Mouse (Mus musculus) C2C12 (cell line): Measurements from ENCODE around the gene Dcst2. TPM values are rescaled to one million over a fixed set of nuclear protein-coding genes. Genes with fewer than 3 reads are reported as not detected.

Source experiments
- H3K27me3 ChIP-seq: one replicate; pipeline ENCODE4 v1.6.1; 2011; ENCODE audit not compliant: control insufficient read depth, insufficient read depth, insufficient read length
- H3K36me3 ChIP-seq: one replicate; pipeline ENCODE4 v1.6.1; 2011; ENCODE audit not compliant: control insufficient read depth, insufficient read depth
- H3K4me3 ChIP-seq: one replicate; pipeline ENCODE4 v1.5.1; 2011; ENCODE audit warnings: mild to moderate bottlenecking, control low read depth; ENCODE audit not compliant: poor library complexity, insufficient read depth, severe bottlenecking
- H3K79me2 ChIP-seq: one replicate; pipeline ENCODE4 v1.6.1; 2011; ENCODE audit not compliant: control insufficient read depth, insufficient read depth
- H3K79me3 ChIP-seq: one replicate; pipeline ENCODE4 v1.6.1; 2011; ENCODE audit warnings: low read depth, control low read depth
- H3ac ChIP-seq: one replicate; pipeline ENCODE3; 2011; ENCODE audit warnings: low read depth; ENCODE audit not compliant: control insufficient read depth, insufficient read length
- CEBPB ChIP-seq: IDR thresholded peaks from one replicate; pipeline ENCODE4 v1.6.1; 2011; ENCODE audit warnings: low read depth, mild to moderate bottlenecking, control low read depth, moderate library complexity
- CTCF ChIP-seq: IDR thresholded peaks from one replicate; pipeline ENCODE4 v1.5.1; 2011; ENCODE audit not compliant: control insufficient read depth, insufficient read depth, insufficient read length
- FOSL1 ChIP-seq: IDR thresholded peaks from one replicate; pipeline ENCODE4 v1.8.0; 2011; ENCODE audit warnings: mild to moderate bottlenecking, low read length; ENCODE audit not compliant: poor library complexity, insufficient read depth, severe bottlenecking
- MAX ChIP-seq: IDR thresholded peaks from one replicate; pipeline ENCODE4 v1.6.1; 2011; ENCODE audit warnings: mild to moderate bottlenecking, control low read depth
- MYOD1 ChIP-seq: IDR thresholded peaks from one replicate; pipeline ENCODE4 v1.6.1; 2011; ENCODE audit warnings: low read depth; ENCODE audit not compliant: control insufficient read depth, insufficient read length
- MYOG ChIP-seq: IDR thresholded peaks from one replicate; pipeline ENCODE4 v1.6.1; 2011; ENCODE audit not compliant: control insufficient read depth, insufficient read length; ENCODE audit errors: extremely low read depth
- USF1 ChIP-seq: IDR thresholded peaks from one replicate; pipeline ENCODE4 v1.6.1; 2011; ENCODE audit warnings: low read depth, mild to moderate bottlenecking, control low read depth, moderate library complexity
- polyA plus RNA-seq: library from polyadenylated mRNA; unstranded; fragments of >200 nt; fragmentation: generic; extraction: Trizol; gene quantifications from one replicate; pipeline ENCODE4 v1.2.1, GENCODE M21; 2012; ENCODE audit warnings: missing spikeins

Gene Dcst2
- polyA plus RNA-seq, 1 experiment, result 0.01 TPM

- Histone ChIP-seq H3K4me3 (no peak overlapping the region), H3K36me3 (peaks cover 15% of the 10 kb centered on the region), H3K27me3 (no peaks in the 10 kb centered on the region), H3ac (no peak overlapping the region), H3K79me3 (peaks cover 2% of the 10 kb centered on the region), H3K79me2 (peaks cover 18% of the 10 kb centered on the region)
- no peak for TF ChIP-seq MYOG
- no peak for TF ChIP-seq MYOD1
- TF ChIP-seq USF1, result no peak
- TF ChIP-seq CEBPB, result no peak
- no peak for TF ChIP-seq FOSL1
- TF ChIP-seq MAX, result no peak
- TF ChIP-seq CTCF, result no peak
Measured at GRCm38 (mm10) chr3:89379388-89380131, 17.8 kb downstream of the Dcst2 start.

DNA sequence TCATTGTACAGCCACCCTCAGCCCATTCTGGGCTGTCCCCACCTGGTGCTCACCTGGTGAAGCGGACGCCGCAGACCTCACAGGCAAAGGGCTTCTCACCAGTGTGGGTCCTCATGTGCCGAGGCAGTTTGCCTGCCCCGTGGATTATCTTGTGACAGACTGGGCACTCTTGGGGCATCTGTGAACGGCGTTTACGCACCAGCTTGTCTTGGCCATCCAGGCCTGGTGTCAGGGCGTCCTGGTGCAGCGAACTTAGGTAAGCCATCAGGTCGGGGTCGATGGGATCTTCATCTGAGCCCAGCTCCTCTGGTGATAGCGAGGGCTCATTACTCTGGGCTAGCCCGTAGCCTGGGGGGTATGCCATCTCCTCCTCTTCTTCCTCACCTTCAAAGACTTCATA, 18.5 kb downstream of the Dcst2 start:
- Histone ChIP-seq H3K36me3 (peaks cover 15% of the 10 kb centered on the region), H3K4me3 (no peak overlapping the region), H3ac (no peak overlapping the region), H3K79me3 (peaks cover 2% of the 10 kb centered on the region), H3K79me2 (peaks cover 20% of the 10 kb centered on the region), H3K27me3 (no peaks in the 10 kb centered on the region)
- TF ChIP-seq CTCF (no peak), MAX (no peak), CEBPB (no peak), MYOD1 (no peak), MYOG (no peak), USF1 (no peak)

DNA sequence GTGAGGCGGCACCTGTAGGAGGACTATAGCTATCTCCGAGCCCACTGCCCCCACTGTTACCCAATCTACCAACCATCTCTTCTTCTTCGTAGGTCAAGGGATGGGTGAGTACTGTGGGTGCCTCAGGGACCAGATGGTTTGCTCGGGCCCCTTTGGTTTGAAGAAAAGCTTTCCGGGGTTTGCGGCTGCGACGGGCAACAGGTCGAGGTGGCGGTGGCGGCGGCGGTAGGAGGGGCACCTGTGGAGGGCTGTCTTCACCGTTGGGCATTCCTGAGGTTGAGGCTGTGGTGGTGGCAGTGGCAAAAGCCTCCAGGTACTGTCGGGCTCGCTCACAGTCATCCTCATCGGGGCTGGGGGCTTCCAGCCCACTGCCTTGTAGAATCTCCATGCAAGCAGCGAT, 18.9 kb downstream of the Dcst2 start:
- TF ChIP-seq MYOD1 (no peak), FOSL1 (no peak), CEBPB (no peak), CTCF (no peak), USF1 (no peak)
- peaks cover 20% of the 10 kb centered on the region for H3K79me2 ChIP-seq
- no peaks in the 10 kb centered on the region for H3K27me3 ChIP-seq
- peaks cover 2% of the 10 kb centered on the region for H3K79me3 ChIP-seq
- H3K4me3 ChIP-seq, result no peak overlapping the region
- H3ac ChIP-seq, result no peak overlapping the region
- peaks cover 15% of the 10 kb centered on the region for H3K36me3 ChIP-seq

DNA sequence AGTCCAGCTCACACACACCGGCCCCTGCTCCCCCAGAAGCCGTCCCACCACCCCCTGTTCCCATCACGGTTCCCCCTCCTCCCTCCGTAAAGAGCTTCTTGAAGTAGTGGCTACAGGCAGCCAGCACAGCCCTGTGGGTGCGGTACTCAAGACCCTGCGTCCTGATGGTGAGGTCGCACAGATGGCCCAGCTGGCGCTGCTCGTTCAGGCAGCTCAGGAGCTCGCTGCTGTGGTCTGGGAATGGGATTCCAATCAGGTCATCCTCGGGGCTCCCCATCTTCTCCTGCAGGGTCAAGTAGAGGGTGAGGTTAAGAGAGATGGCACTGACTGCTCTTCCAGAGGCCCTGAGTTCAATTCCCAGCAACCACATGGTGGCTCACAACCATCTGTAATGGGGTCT, 19.5 kb downstream of the Dcst2 start:
- Histone ChIP-seq H3K79me2 (peaks cover 20% of the 10 kb centered on the region), H3ac (no peak overlapping the region), H3K4me3 (no peak overlapping the region), H3K27me3 (no peaks in the 10 kb centered on the region), H3K79me3 (peaks cover 2% of the 10 kb centered on the region), H3K36me3 (peaks cover 15% of the 10 kb centered on the region)
- no peak for TF ChIP-seq MYOG
- TF ChIP-seq FOSL1, result no peak
- no peak for TF ChIP-seq MAX
- TF ChIP-seq CEBPB, result no peak
- TF ChIP-seq MYOD1, result no peak
- TF ChIP-seq CTCF, result no peak
- TF ChIP-seq USF1, result no peak

DNA sequence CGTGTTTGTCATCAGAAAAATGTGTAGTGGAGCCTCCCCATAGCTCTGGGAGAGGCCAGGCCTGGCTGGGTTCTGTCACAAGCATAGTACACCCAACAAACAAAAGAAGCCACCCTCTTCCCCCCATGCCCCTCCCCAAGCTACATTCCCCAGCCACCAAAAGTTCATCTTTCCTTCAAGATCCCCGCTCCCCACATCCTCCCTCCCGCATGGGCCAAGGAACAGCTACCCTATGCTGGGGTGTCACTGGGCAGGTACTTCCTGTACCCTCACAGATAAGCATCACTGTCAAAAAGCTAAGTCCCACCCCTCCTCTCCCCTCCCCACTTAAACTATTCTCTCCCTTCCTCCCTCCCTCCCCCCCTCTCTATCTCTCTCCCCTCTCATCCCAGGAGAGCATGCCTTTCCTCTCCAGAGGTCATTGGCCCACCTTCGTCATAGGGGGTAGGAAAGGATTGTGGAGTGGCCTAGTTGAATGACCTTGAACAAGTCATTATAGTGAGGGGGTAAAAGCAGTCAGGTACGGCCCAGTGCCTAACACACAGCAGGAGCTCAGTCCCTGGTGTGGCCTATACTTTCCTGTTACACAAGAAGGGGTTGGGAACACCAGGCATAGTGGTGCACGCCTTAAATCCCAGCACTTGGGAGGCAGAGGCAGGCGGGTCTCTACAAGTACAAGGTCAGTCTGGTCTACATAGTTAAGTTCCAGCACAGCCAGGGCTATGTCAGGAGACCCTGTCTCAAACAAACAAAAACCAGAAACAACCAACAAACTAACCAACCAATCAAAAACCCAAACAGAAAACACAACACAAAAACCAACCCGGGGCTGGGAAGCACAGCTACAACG, 20.5 kb downstream of the Dcst2 start:
- peaks cover 24% of the 10 kb centered on the region for H3K79me2 ChIP-seq
- no peak overlapping the region for H3ac ChIP-seq
- H3K27me3 ChIP-seq, result no peaks in the 10 kb centered on the region
- H3K4me3 ChIP-seq, result no peak overlapping the region
- TF ChIP-seq CEBPB, result no peak
- TF ChIP-seq FOSL1, result no peak
- TF ChIP-seq MYOD1, result no peak
- no peak for TF ChIP-seq USF1
- TF ChIP-seq MAX, result no peak
- no peak for TF ChIP-seq CTCF
- peaks cover 2% of the 10 kb centered on the region for H3K79me3 ChIP-seq
- peaks cover 15% of the 10 kb centered on the region for H3K36me3 ChIP-seq

GRCm38 (mm10) chr3:89382950-89383349, 21.2 kb downstream of the Dcst2 start:
- Histone ChIP-seq H3K79me2 (peaks cover 30% of the 10 kb centered on the region), H3K79me3 (peaks cover 2% of the 10 kb centered on the region), H3ac (no peak overlapping the region), H3K4me3 (no peak overlapping the region), H3K27me3 (no peaks in the 10 kb centered on the region), H3K36me3 (peaks cover 15% of the 10 kb centered on the region)
- TF ChIP-seq CEBPB (no peak), MYOG (no peak), FOSL1 (no peak), CTCF (no peak), MYOD1 (no peak), MAX (no peak), USF1 (no peak)
